Mouse (Mus musculus) heart, adult 2 months (tissue): Measurements from ENCODE around the gene Cd300ld2. TPM values are rescaled to one million over a fixed set of nuclear protein-coding genes. Genes with fewer than 3 reads are reported as not detected.
"Not testable (repeated sequence)": the region's sequence is repeated elsewhere in the genome, so short reads cannot be mapped to it uniquely, and the experiment has no call there.

Experiments used
- DNase-seq, 2 experiments: peaks; one replicate each; pipeline ENCODE4 v3.0.0; 2021
- H3K27ac ChIP-seq: fragments of 200-600 bp; 2 replicates; pipeline ENCODE4 v1.8.1; 2022
- H3K27me3 ChIP-seq: fragments of 200-500 bp; 2 replicates; pipeline ENCODE4 v1.6.1; 2012; ENCODE audit warnings: mild to moderate bottlenecking, low read length, inconsistent platforms, mixed read lengths; ENCODE audit not compliant: control insufficient read depth, insufficient read depth
- H3K36me3 ChIP-seq: fragments of 200-500 bp; 2 replicates; pipeline ENCODE4 v1.6.1; 2012; ENCODE audit warnings: low read length, inconsistent platforms; ENCODE audit not compliant: control insufficient read depth, insufficient read depth
- H3K4me1 ChIP-seq: fragments of 200-500 bp; 2 replicates; pipeline ENCODE4 v1.6.1; 2011; ENCODE audit warnings: low read length; ENCODE audit not compliant: control insufficient read depth, insufficient read depth
- H3K4me3 ChIP-seq: fragments of 200-600 bp; 2 replicates; pipeline ENCODE4 v1.8.1; 2022
- H3K79me2 ChIP-seq: fragments of 200-500 bp; replicated peaks from 2 replicates; pipeline ENCODE4 v1.6.1; 2012; ENCODE audit warnings: mild to moderate bottlenecking, inconsistent platforms, low read length, moderate library complexity, mixed read lengths; ENCODE audit not compliant: control insufficient read depth, insufficient read depth
- H3K9ac ChIP-seq: fragments of 200-500 bp; 2 replicates; pipeline ENCODE4 v1.6.1; 2012; ENCODE audit warnings: low read depth, mild to moderate bottlenecking, control low read depth, inconsistent platforms, low read length, mixed read lengths
- CTCF ChIP-seq: fragments of 200-600 bp; IDR thresholded peaks from 2 replicates; pipeline ENCODE4 v1.8.1; 2022; ENCODE audit warnings: antibody characterized with exemption, mild to moderate bottlenecking, moderate library complexity
- EP300 ChIP-seq: fragments of 200-500 bp; IDR thresholded peaks from 2 replicates; pipeline ENCODE4 v1.6.1; 2011; ENCODE audit warnings: low read depth, low read length, control low read depth; ENCODE audit not compliant: insufficient read depth
- POLR2A ChIP-seq: fragments of 200-500 bp; IDR thresholded peaks from 2 replicates; pipeline ENCODE4 v1.6.1; 2011; ENCODE audit warnings: mild to moderate bottlenecking, low read depth, low read length, control low read depth; ENCODE audit not compliant: insufficient read depth
- WGBS: fragments of 180-500 bp; shearing (Covaris S2); methylation state at CpG from one replicate; pipeline ENCODE4 v1.1.7; 2018; 5-methylcytosine and 5-hydroxymethylcytosine counted together
- intact Hi-C: fragments of 180-260 bp; cut with DNase I; formaldehyde crosslinking; loops from one replicate; pipeline ENCODE4 v1.15.1; 2025
- long read RNA-seq: library from polyadenylated mRNA; stranded (forward); transcript quantifications from one replicate; pipeline ENCODE4 v2.0.0, GENCODE M21; 2021
- polyA plus RNA-seq: library from polyadenylated mRNA; depleted of rRNA; stranded (reverse); fragments of >200 nt; gene quantifications from 2 replicates; pipeline ENCODE4 v1.2.3, GENCODE M21; 2012; rRNA removed
- total RNA-seq, 2 experiments: library from RNA; stranded (reverse); gene quantifications; 2 replicates each; pipeline ENCODE4 v1.2.3; 2021

Gene Cd300ld2
- not detected for total RNA-seq
- 0.37 TPM in 1 of 2 replicates, not detected in the other for polyA plus RNA-seq
- long read RNA-seq: 0 reads

GRCm38 (mm10) chr11:115016093-115016492, at the start of gene Cd300ld2:
Gene Cd300ld2, minus strand, starts transcription at chr11:115016193.
- H3K4me3 ChIP-seq, DNase-seq, H3K9ac ChIP-seq, H3K27me3 ChIP-seq, H3K79me2 ChIP-seq, H3K36me3 ChIP-seq, H3K27ac ChIP-seq, H3K4me1 ChIP-seq, intact Hi-C loops: not testable (repeated sequence)
- WGBS: no CpG with 5 or more reads among the region's 7 CpGs

- H3K79me2 ChIP-seq: no peaks in the 10 kb centered on the region
- TF ChIP-seq EP300: no peak
- no peak for TF ChIP-seq CTCF
- TF ChIP-seq POLR2A: no peak
- H3K36me3 ChIP-seq: no peaks in the 10 kb centered on the region
- intact Hi-C loops: no loop called here
- no peak for DNase-seq
- no peak within 1 kb of the TSS for H3K4me3 ChIP-seq
- H3K27ac ChIP-seq: no peak within 1 kb of the TSS
- no peak within 1 kb of the TSS for H3K9ac ChIP-seq
- H3K27me3 ChIP-seq: peaks cover 4% of the 10 kb centered on the region; the same call in 1 of the 2 replicates
- no peaks in the 10 kb centered on the region for H3K4me1 ChIP-seq
- 29% methylated on average over 5 of the region's 5 CpGs for WGBS
Measured at GRCm38 (mm10) chr11:115062077-115062476, 46.1 kb upstream of the Cd300ld2 start, which contains the start of gene Cd300e. Gene Cd300e, minus strand, starts transcription at chr11:115062177.

- 55% methylated on average over 2 of the region's 2 CpGs for WGBS
- H3K4me1 ChIP-seq: no peaks in the 10 kb centered on the region
Measured at GRCm38 (mm10) chr11:115059797-115060196, 43.8 kb upstream of the Cd300ld2 start.

GRCm38 (mm10) chr11:115058701-115059100, 42.7 kb upstream of the Cd300ld2 start:
- H3K27me3 ChIP-seq: peaks cover 3% of the 10 kb centered on the region; the same call in 1 of the 2 replicates
- no peaks in the 10 kb centered on the region for H3K79me2 ChIP-seq
- no peaks in the 10 kb centered on the region for H3K4me1 ChIP-seq
- DNase-seq: no peak
- no peaks in the 10 kb centered on the region for H3K36me3 ChIP-seq
- intact Hi-C loops: no loop called here
- H3K9ac ChIP-seq: no peak overlapping the region
- H3K4me3 ChIP-seq: no peak overlapping the region
- H3K27ac ChIP-seq: no peak overlapping the region
- WGBS: 66% methylated on average over 4 of the region's 4 CpGs
- TF ChIP-seq CTCF: no peak
- TF ChIP-seq EP300: no peak
- TF ChIP-seq POLR2A: no peak

More at GRCm38 (mm10) chr11:115059797-115060196, 43.8 kb upstream of the Cd300ld2 start:
- H3K36me3 ChIP-seq: no peaks in the 10 kb centered on the region
- TF ChIP-seq EP300 (no peak), CTCF (no peak), POLR2A (no peak)
- no peaks in the 10 kb centered on the region for H3K79me2 ChIP-seq
- H3K27ac ChIP-seq: no peak overlapping the region
- DNase-seq: no peak
- H3K4me3 ChIP-seq: no peak overlapping the region
- no peak overlapping the region for H3K9ac ChIP-seq
- intact Hi-C loops: no loop called here
- H3K27me3 ChIP-seq: peaks cover 4% of the 10 kb centered on the region; the same call in 1 of the 2 replicates

GRCm38 (mm10) chr11:115054537-115054936, 38.5 kb upstream of the Cd300ld2 start:
- H3K4me1 ChIP-seq: no peaks in the 10 kb centered on the region
- no peak overlapping the region for H3K4me3 ChIP-seq
- H3K36me3 ChIP-seq: no peaks in the 10 kb centered on the region
- H3K9ac ChIP-seq: no peak overlapping the region
- intact Hi-C loops: no loop called here
- H3K79me2 ChIP-seq: no peaks in the 10 kb centered on the region
- no peak overlapping the region for H3K27ac ChIP-seq
- no peak for DNase-seq
- TF ChIP-seq EP300: no peak
- no peak for TF ChIP-seq POLR2A
- no peak for TF ChIP-seq CTCF
- H3K27me3 ChIP-seq: no peaks in the 10 kb centered on the region; the same call in 1 of the 2 replicates

- Histone ChIP-seq H3K9ac (no peak overlapping the region), H3K79me2 (no peaks in the 10 kb centered on the region), H3K27ac (no peak overlapping the region), H3K27me3 (no peaks in the 10 kb centered on the region; the same call in 1 of the 2 replicates), H3K4me3 (no peak overlapping the region), H3K4me1 (no peaks in the 10 kb centered on the region), H3K36me3 (no peaks in the 10 kb centered on the region)
- DNase-seq: no peak
- TF ChIP-seq EP300 (no peak), CTCF (no peak), POLR2A (no peak)
- intact Hi-C loops: no loop called here
- 83% methylated on average over 1 of the region's 1 CpGs for WGBS
Measured at GRCm38 (mm10) chr11:115052991-115053390, 37.0 kb upstream of the Cd300ld2 start.
